Mouse (Mus musculus): ENCODE results near the gene Drd4. TPM values are rescaled to one million over a fixed set of nuclear protein-coding genes. Genes with fewer than 3 reads are reported as not detected.

Gene Drd4
- total and polyA plus RNA-seq, 3 experiments, result not detected

GRCm38 (mm10) chr7:141301386-141301785 is 9.6 kb downstream of the Drd4 start:
- H3K27me3 ChIP-seq (ENCODE audit: control insufficient read depth in 1 of 2, insufficient read depth in 2 of 2, low read length in 2 of 2), result no peaks in the 10 kb centered on the region
- no peak overlapping the region for H3K9ac ChIP-seq (ENCODE audit: control insufficient read depth, low read depth, low read length, poor library complexity, severe bottlenecking)
- no peaks in the 10 kb centered on the region for H3K79me2 ChIP-seq (ENCODE audit: control insufficient read depth, insufficient read depth, low read length, poor library complexity)
- no peak overlapping the region for H3K4me3 ChIP-seq (ENCODE audit: control insufficient read depth in 1 of 2, insufficient read depth in 1 of 2, low read depth in 2 of 2, low read length in 2 of 2)
- H3K9me3 ChIP-seq (replicated peaks; ENCODE audit: insufficient read depth, low read length), result no peaks in the 10 kb centered on the region
- H3K27ac ChIP-seq (ENCODE audit: control insufficient read depth, low read depth, low read length), result no peak overlapping the region
- DNase-seq (ENCODE audit: low read depth, low spot score), result no peak
- no peaks in the 10 kb centered on the region for H3K4me1 ChIP-seq (ENCODE audit: control insufficient read depth in 1 of 2, insufficient read depth in 2 of 2, low read length in 2 of 2)
- TF ChIP-seq POLR2A (IDR thresholded peaks at IDR 0.05; ENCODE audit: control insufficient read depth in 1 of 2, insufficient read depth in 1 of 2, low read depth in 1 of 2, low read length in 2 of 2, poor library complexity in 1 of 2), result no peak
- no peak for TF ChIP-seq POLR2AphosphoS5 (IDR thresholded peaks at IDR 0.05; ENCODE audit: borderline replicate concordance, low read depth, low read length)
- TF ChIP-seq CTCF (IDR thresholded peaks at IDR 0.05 in 2 of 3, conservative IDR thresholded peaks at IDR 0.05 in 1 of 3; ENCODE audit: control insufficient read depth in 1 of 3, insufficient read depth in 1 of 3, low read depth in 2 of 3, low read length in 3 of 3, poor library complexity in 1 of 3, severe bottlenecking in 1 of 3), result no peak
- TF ChIP-seq SIN3A (IDR thresholded peaks at IDR 0.05; ENCODE audit: low read length), result no peak
- no peak for TF ChIP-seq HCFC1 (IDR thresholded peaks at IDR 0.05; ENCODE audit: low read depth, low read length)
- H3K36me3 ChIP-seq (ENCODE audit: control insufficient read depth in 1 of 2, insufficient read depth in 2 of 2, low read length in 2 of 2), result peaks cover 0 to 4% of the 10 kb centered on the region in 2 experiments; a peak in 2 of 4 replicates

- no peak for TF ChIP-seq MEF2A (IDR thresholded peaks at IDR 0.05; ENCODE audit: extremely low read depth, insufficient replicate concordance, low read depth, low read length, poor library complexity, severe bottlenecking)
- TF ChIP-seq MXI1 (IDR thresholded peaks at IDR 0.05; ENCODE audit: low read depth, low read length), result no peak
- no peak for TF ChIP-seq ZMIZ1 (IDR thresholded peaks at IDR 0.05; ENCODE audit: low read depth, low read length)
- TF ChIP-seq ETS1 (IDR thresholded peaks at IDR 0.05; ENCODE audit: low read depth, low read length), result no peak
- no peak for TF ChIP-seq ELF1 (IDR thresholded peaks at IDR 0.05; ENCODE audit: low read depth, low read length)
- TF ChIP-seq GABPA (IDR thresholded peaks at IDR 0.05; ENCODE audit: low read depth, low read length), result no peak
- no peak for TF ChIP-seq TBP (IDR thresholded peaks at IDR 0.05; ENCODE audit: low read depth, low read length)
- no peak for TF ChIP-seq CHD2 (IDR thresholded peaks at IDR 0.05; ENCODE audit: low read length)
- TF ChIP-seq SMC3 (IDR thresholded peaks at IDR 0.05; ENCODE audit: low read depth, low read length), result no peak
- TF ChIP-seq TAL1 (IDR thresholded peaks at IDR 0.05; ENCODE audit: low read length), result no peak
- no peak for TF ChIP-seq ZC3H11A (IDR thresholded peaks at IDR 0.05; ENCODE audit: low read depth, low read length)
- TF ChIP-seq MYC (IDR thresholded peaks at IDR 0.05; ENCODE audit: low read depth, low read length), result no peak
- TF ChIP-seq ZKSCAN1 (IDR thresholded peaks at IDR 0.05; ENCODE audit: low read depth, low read length), result no peak
- no peak for TF ChIP-seq POLR2AphosphoS5 (IDR thresholded peaks at IDR 0.05; ENCODE audit: borderline replicate concordance, low read depth, low read length)
- no peaks in the 10 kb centered on the region for H3K27me3 ChIP-seq (ENCODE audit: control insufficient read depth in 1 of 2, insufficient read depth in 2 of 2, low read length in 2 of 2)
Observed at GRCm38 (mm10) chr7:141302702-141303268, 11.0 kb downstream of the Drd4 start.

More at GRCm38 (mm10) chr7:141302702-141303268, 11.0 kb downstream of the Drd4 start:
- no peak for DNase-seq (ENCODE audit: low read depth, low spot score)
- Histone ChIP-seq H3K79me2 (ENCODE audit: control insufficient read depth, insufficient read depth, low read length, poor library complexity) (no peaks in the 10 kb centered on the region), H3K27ac (ENCODE audit: control insufficient read depth, low read depth, low read length) (no peak overlapping the region), H3K9me3 (replicated peaks; ENCODE audit: insufficient read depth, low read length) (no peaks in the 10 kb centered on the region), H3K9ac (ENCODE audit: control insufficient read depth, low read depth, low read length, poor library complexity, severe bottlenecking) (no peak overlapping the region), H3K4me3 (ENCODE audit: control insufficient read depth in 1 of 2, insufficient read depth in 1 of 2, low read depth in 2 of 2, low read length in 2 of 2) (no peak overlapping the region), H3K36me3 (ENCODE audit: control insufficient read depth in 1 of 2, insufficient read depth in 2 of 2, low read length in 2 of 2) (peaks cover 0 to 6% of the 10 kb centered on the region in 2 experiments; a peak in 2 of 4 replicates), H3K4me1 (ENCODE audit: control insufficient read depth in 1 of 2, insufficient read depth in 2 of 2, low read length in 2 of 2) (no peaks in the 10 kb centered on the region)
